21 mouse cellular contexts compared by ENCODE assay signal in the genomic region with DNA sequence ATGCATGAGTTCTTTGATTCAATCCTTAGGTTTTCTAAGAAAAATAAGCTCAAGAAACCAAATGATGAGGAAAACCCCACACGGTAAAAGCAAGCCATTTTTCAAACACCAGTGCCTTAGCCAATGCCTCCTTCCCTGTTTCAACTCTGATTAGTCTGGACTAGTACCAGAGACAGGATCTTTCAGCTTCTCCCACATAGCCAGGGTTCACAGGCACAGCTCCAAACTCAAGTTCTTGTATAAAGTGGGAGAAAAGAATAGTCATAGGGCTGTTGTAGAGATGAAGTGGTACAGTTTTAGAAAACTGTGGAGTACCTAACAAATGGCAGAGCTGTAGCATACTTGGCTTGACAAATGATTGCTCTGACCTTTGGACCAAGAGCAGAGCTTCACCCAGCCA. TPM values are rescaled to one million over a fixed set of nuclear protein-coding genes. Genes with fewer than 3 reads are reported as not detected.
DNase-seq lines count a peak whose midpoint lies in the region; TF ChIP-seq lines count a peak whose summit lies in the region.
"Had no signal": no experiment of that assay in that cellular context is flagged by ENCODE, and none has a peak within 500 bp of the region (broad histone marks: within the 10 kb centered on the region; RNA-seq: fewer than 3 reads in every experiment).

No protein-coding gene starts in this region.

- DNase-seq in heart, adult 11 months: peak; percentile 23
- DNase-seq in heart, postnatal 25 days (ENCODE audit: low spot score): no peak
- no peak for DNase-seq in layer of hippocampus, adult 2 months (ENCODE audit: low spot score in 2 of 2)
- no peak for DNase-seq in layer of hippocampus, adult 9-10 months (ENCODE audit: low spot score)
- DNase-seq in brain, adult 2 months (ENCODE audit: low read depth, low spot score): peak; percentile 61
- no peak for DNase-seq in neural tube, embryonic 10.5 days (ENCODE audit: extremely low spot score, low spot score)
- DNase-seq: adrenal gland, adult 2 months; adrenal gland, postnatal 10 days; adrenal gland, postnatal 25 days; cerebellum, adult 11-12 months; cerebellum, adult 2 months; cerebellum, adult 9-10 months; cerebellum, postnatal 10 days; cerebellum, postnatal 25 days; embryo, embryonic 11 days had no signal

- TF ChIP-seq CTCF in layer of hippocampus, adult 2 months (conservative IDR thresholded peaks at IDR 0.05): no peak
- TF ChIP-seq CTCF in cortical plate, adult 2 months (IDR thresholded peaks at IDR 0.05; ENCODE audit: extremely low read depth, insufficient read depth, low read length): no peak

- no peak overlapping the region for H3K4me3 ChIP-seq in layer of hippocampus, adult 2 months
- H3K4me3 ChIP-seq in cortical plate, adult 2 months (ENCODE audit: insufficient read depth, low read length): no peak overlapping the region
- H3K4me3 ChIP-seq: embryonic facial prominence, embryonic 13.5 days; embryonic facial prominence, embryonic 15.5 days; erythroblast, embryonic 14.5 days; forebrain, embryonic 10.5 days; forebrain, embryonic 12.5 days had no signal

- intact Hi-C loops in heart, postnatal 25 days (cut with DNase I): no loop called here

- H3K27ac ChIP-seq in layer of hippocampus, adult 2 months: peak overlapping the region; percentile 64; the same call in 1 of the 2 replicates
- peak overlapping the region; percentile 29; the same call in 1 of the 2 replicates for H3K27ac ChIP-seq in cortical plate, adult 2 months (ENCODE audit: insufficient read depth, low read length)
- H3K27ac ChIP-seq: embryonic facial prominence, embryonic 13.5 days; embryonic facial prominence, embryonic 15.5 days; forebrain, embryonic 10.5 days; forebrain, embryonic 12.5 days had no signal

- H3K4me1 ChIP-seq in cortical plate, adult 2 months (ENCODE audit: control insufficient read depth, insufficient read depth, low read length): peaks cover 5% of the 10 kb centered on the region
- H3K4me1 ChIP-seq: embryonic facial prominence, embryonic 13.5 days; embryonic facial prominence, embryonic 15.5 days; forebrain, embryonic 10.5 days; forebrain, embryonic 12.5 days had no signal

- no peak for TF ChIP-seq POLR2A in cortical plate, adult 2 months (IDR thresholded peaks at IDR 0.05; ENCODE audit: extremely low read depth, insufficient read depth, low read length)

RNA-seq across cellular contexts. Expression of a gene that starts 14.6 kb away (rescaled TPM):
- total RNA-seq in heart, postnatal 25 days (2021): 100 to 1,000 TPM; 105 to 108 TPM
- 100 to 1,000 TPM; 103 to 118 TPM for total RNA-seq in layer of hippocampus, adult 2 months (2021)
- polyA plus RNA-seq in cortical plate, adult 2 months (2012; rRNA removed): 305 and 307 TPM in 2 replicates

Comparison
In these comparisons a context has a peak if more than half of its experiments do, and no peak if none do; other contexts are left out.
1. DNase-seq: peak in heart, adult 11 months (single experiment) and brain, adult 2 months (single experiment); none in heart, postnatal 25 days (single experiment), layer of hippocampus, adult 2 months (0 of 2), layer of hippocampus, adult 9-10 months (single experiment) and neural tube, embryonic 10.5 days (single experiment).